Mouse (Mus musculus) neural tube, embryonic 11.5 days (tissue): ENCODE measurements around the gene Xiap. TPM values are rescaled to one million over a fixed set of nuclear protein-coding genes. Genes with fewer than 3 reads are reported as not detected.
"Not testable (repeated sequence)": the region's sequence is repeated elsewhere in the genome, so short reads cannot be mapped to it uniquely, and the experiment has no call there.

Experiments used
- ATAC-seq: fragments of 200-750 bp; cut with Nextera tagmentation; 2 replicates; pipeline ENCODE4 v1.8.0; 2017; ENCODE audit warnings: moderate number of reproducible peaks, mild to moderate bottlenecking, moderate TSS enrichment, moderate library complexity; ENCODE audit not compliant: insufficient read depth, low FRiP score, low TSS enrichment
- DNase-seq: peaks from one replicate; pipeline ENCODE4 v3.0.0-alpha.2; 2015; ENCODE audit warnings: low spot score
- H3K27ac ChIP-seq: fragments of 300-500 bp; sonication (generic); 2 replicates; pipeline ENCODE4 v1.5.1; 2014; ENCODE audit warnings: low read depth, mild to moderate bottlenecking, low read length
- H3K27me3 ChIP-seq: fragments of 300-500 bp; sonication (generic); 2 replicates; pipeline ENCODE4 v1.6.1; 2014; ENCODE audit warnings: mild to moderate bottlenecking, low read length, mixed read lengths; ENCODE audit not compliant: control insufficient read depth, insufficient read depth
- H3K36me3 ChIP-seq: fragments of 300-500 bp; sonication (generic); 2 replicates; pipeline ENCODE4 v1.6.1; 2014; ENCODE audit warnings: mild to moderate bottlenecking, low read length, moderate library complexity, mixed read lengths; ENCODE audit not compliant: control insufficient read depth, insufficient read depth
- H3K4me1 ChIP-seq: fragments of 300-500 bp; sonication (generic); 2 replicates; pipeline ENCODE4 v1.6.1; 2014; ENCODE audit warnings: low read length, mixed read lengths; ENCODE audit not compliant: control insufficient read depth, insufficient read depth
- H3K4me2 ChIP-seq: fragments of 300-500 bp; sonication (generic); 2 replicates; pipeline ENCODE4 v1.6.1; 2014; ENCODE audit warnings: low read depth, mild to moderate bottlenecking, moderate library complexity
- H3K4me3 ChIP-seq: fragments of 300-500 bp; sonication (generic); 2 replicates; pipeline ENCODE4 v1.5.1; 2014; ENCODE audit warnings: low read depth, low read length
- H3K9ac ChIP-seq: fragments of 300-500 bp; sonication (generic); 2 replicates; pipeline ENCODE4 v1.6.1; 2014; ENCODE audit warnings: mild to moderate bottlenecking, low read length
- H3K9me3 ChIP-seq: fragments of 300-500 bp; sonication (generic); 2 replicates; pipeline ENCODE4 v1.6.1; 2016; ENCODE audit warnings: low read length; ENCODE audit not compliant: control insufficient read depth
- WGBS: fragments of 180-500 bp; shearing (Covaris S2); extraction: QIAGEN DNeasy Blood & Tissue Kit; methylation state at CpG from one replicate; pipeline ENCODE4 v1.1.7; 2014; 5-methylcytosine and 5-hydroxymethylcytosine counted together
- polyA plus RNA-seq: library from polyadenylated mRNA; unstranded; fragments of >200 nt; fragmentation: Nextera tagmentation; extraction: Ambion mirVana; gene quantifications from 2 replicates; pipeline ENCODE4 v1.2.1, GENCODE M21; 2014

The Xiap gene
- 12.2 and 13.8 TPM in 2 replicates for polyA plus RNA-seq

- ATAC-seq = no peak
- H3K27ac ChIP-seq = no peak within 1 kb of the TSS
- no peaks in the 10 kb centered on the region for H3K9me3 ChIP-seq
- no peaks in the 10 kb centered on the region for H3K27me3 ChIP-seq
- H3K4me2 ChIP-seq = no peak within 1 kb of the TSS
- WGBS = 78% methylated on average over 5 of the region's 5 CpGs
- no peak for DNase-seq
- H3K4me3 ChIP-seq = no peak within 1 kb of the TSS
- no peaks in the 10 kb centered on the region for H3K36me3 ChIP-seq
- H3K4me1 ChIP-seq = no peaks in the 10 kb centered on the region
- no peak within 1 kb of the TSS for H3K9ac ChIP-seq
These were observed at the start of gene Xiap for GRCm38 (mm10) chrX:42059282-42060068. Gene Xiap (plus strand): TSS chrX:42059679.

GRCm38 (mm10) chrX:42012677-42013208 is 46.7 kb upstream of the Xiap start:
- H3K4me1 ChIP-seq = no peaks in the 10 kb centered on the region
- ATAC-seq = no peak
- DNase-seq = no peak
- H3K36me3 ChIP-seq = no peaks in the 10 kb centered on the region
- no peaks in the 10 kb centered on the region for H3K9me3 ChIP-seq
- H3K4me3 ChIP-seq = no peak overlapping the region
- no peak overlapping the region for H3K27ac ChIP-seq
- no peaks in the 10 kb centered on the region for H3K27me3 ChIP-seq
- WGBS = 90% methylated on average over 2 of the region's 2 CpGs
- no peak overlapping the region for H3K4me2 ChIP-seq
- no peak overlapping the region for H3K9ac ChIP-seq

GRCm38 (mm10) chrX:42013776-42014175 is 45.7 kb upstream of the Xiap start:
- WGBS = 75% methylated on average over 3 of the region's 3 CpGs

GRCm38 (mm10) chrX:42014502-42014901 is 45.0 kb upstream of the Xiap start:
- Histone ChIP-seq H3K9ac (no peak overlapping the region), H3K36me3 (no peaks in the 10 kb centered on the region), H3K4me3 (no peak overlapping the region), H3K27me3 (no peaks in the 10 kb centered on the region), H3K4me1 (no peaks in the 10 kb centered on the region), H3K27ac (no peak overlapping the region), H3K9me3 (no peaks in the 10 kb centered on the region), H3K4me2 (no peak overlapping the region)
- no peak for ATAC-seq
- no peak for DNase-seq
- 90% methylated on average over 3 of the region's 3 CpGs for WGBS

More at GRCm38 (mm10) chrX:42013776-42014175, 45.7 kb upstream of the Xiap start:
- H3K9me3 ChIP-seq = no peaks in the 10 kb centered on the region
- H3K27me3 ChIP-seq = no peaks in the 10 kb centered on the region
- H3K4me3 ChIP-seq = no peak overlapping the region
- no peaks in the 10 kb centered on the region for H3K4me1 ChIP-seq
- H3K9ac ChIP-seq = no peak overlapping the region
- H3K36me3 ChIP-seq = no peaks in the 10 kb centered on the region
- no peak for DNase-seq
- ATAC-seq = no peak
- no peak overlapping the region for H3K27ac ChIP-seq
- no peak overlapping the region for H3K4me2 ChIP-seq

- Histone ChIP-seq H3K27ac (no peak overlapping the region), H3K4me1 (no peaks in the 10 kb centered on the region), H3K4me2 (no peak overlapping the region), H3K9ac (no peak overlapping the region), H3K9me3 (no peaks in the 10 kb centered on the region), H3K36me3 (no peaks in the 10 kb centered on the region), H3K27me3 (no peaks in the 10 kb centered on the region), H3K4me3 (no peak overlapping the region)
- 76% methylated on average over 1 of the region's 1 CpGs for WGBS
- no peak for ATAC-seq
- DNase-seq = no peak
These were observed 41.4 kb upstream of the Xiap start for GRCm38 (mm10) chrX:42018030-42018429.

- H3K27me3 ChIP-seq = no peaks in the 10 kb centered on the region
- ATAC-seq (no peak), DNase-seq (no peak)
- H3K9me3 ChIP-seq = no peaks in the 10 kb centered on the region
- no peak overlapping the region for H3K4me3 ChIP-seq
- 89% methylated on average over 2 of the region's 2 CpGs for WGBS
- H3K4me1 ChIP-seq = no peaks in the 10 kb centered on the region
- H3K9ac ChIP-seq = no peak overlapping the region
- no peak overlapping the region for H3K27ac ChIP-seq
- H3K36me3 ChIP-seq = no peaks in the 10 kb centered on the region
- H3K4me2 ChIP-seq = no peak overlapping the region
These were observed 40.0 kb upstream of the Xiap start for GRCm38 (mm10) chrX:42019441-42019840.

- 100% methylated on average over 1 of the region's 3 CpGs for WGBS
- not testable (repeated sequence) for H3K9me3 ChIP-seq, H3K4me1 ChIP-seq, H3K27me3 ChIP-seq, H3K4me2 ChIP-seq, H3K4me3 ChIP-seq, DNase-seq, H3K9ac ChIP-seq, ATAC-seq, H3K27ac ChIP-seq, H3K36me3 ChIP-seq
These were observed 33.6 kb upstream of the Xiap start for GRCm38 (mm10) chrX:42025802-42026440.

- not testable (repeated sequence) for H3K9ac ChIP-seq, H3K36me3 ChIP-seq, H3K27me3 ChIP-seq, H3K4me2 ChIP-seq, H3K4me3 ChIP-seq, ATAC-seq, DNase-seq, H3K27ac ChIP-seq, H3K9me3 ChIP-seq, H3K4me1 ChIP-seq
- WGBS = 88% methylated on average over 2 of the region's 2 CpGs
These were observed 32.5 kb upstream of the Xiap start for GRCm38 (mm10) chrX:42026981-42027380.
